Mouse (Mus musculus): ENCODE measurements around the gene Il13ra1.

The Il13ra1 gene

DNA sequence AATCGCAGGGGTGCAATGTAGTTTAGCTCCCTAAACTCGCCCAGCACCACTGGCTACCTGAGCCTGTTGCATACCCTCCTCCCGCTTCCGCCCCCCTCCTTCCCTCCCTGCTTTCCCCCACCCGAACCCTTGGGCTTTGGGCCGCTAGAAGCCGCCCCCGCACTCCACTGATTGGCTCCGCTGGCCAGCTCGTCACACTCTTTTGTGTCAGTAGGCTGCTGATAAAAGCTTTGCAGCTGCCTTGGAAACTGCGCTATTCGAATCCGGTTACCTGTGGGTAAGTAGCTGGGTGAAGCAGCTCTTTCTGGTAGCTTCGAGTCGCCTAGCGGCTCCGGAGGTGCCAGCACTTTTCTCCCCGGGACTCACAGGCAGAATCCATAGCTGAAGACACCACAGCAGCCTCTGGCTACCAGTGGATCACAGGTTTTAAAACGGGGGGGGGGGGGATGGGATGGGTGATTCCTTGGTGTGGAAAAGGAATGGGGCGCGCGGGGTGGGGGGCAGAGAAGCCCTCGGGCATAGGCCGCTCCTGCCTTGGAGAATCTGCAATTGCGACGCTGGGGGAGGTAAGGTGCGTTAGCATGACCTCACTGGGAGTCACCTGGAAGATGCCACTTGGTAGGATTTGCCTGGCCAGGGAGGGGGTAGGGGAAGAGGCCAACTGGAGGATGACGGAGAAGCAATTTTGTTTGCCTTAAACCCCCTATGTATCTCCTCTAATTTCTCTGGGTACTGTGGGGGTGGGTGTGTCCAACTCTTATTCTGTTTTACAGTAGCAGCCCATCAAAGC is 84.0 kb downstream of the Il13ra1 start, which contains the start of gene Zcchc12:
Gene Zcchc12, plus strand, starts transcription at position 169 of the 790 bp plus-strand sequence.
- no peak for DNase-seq (ENCODE audit: low spot score in 2 of 2)

DNA sequence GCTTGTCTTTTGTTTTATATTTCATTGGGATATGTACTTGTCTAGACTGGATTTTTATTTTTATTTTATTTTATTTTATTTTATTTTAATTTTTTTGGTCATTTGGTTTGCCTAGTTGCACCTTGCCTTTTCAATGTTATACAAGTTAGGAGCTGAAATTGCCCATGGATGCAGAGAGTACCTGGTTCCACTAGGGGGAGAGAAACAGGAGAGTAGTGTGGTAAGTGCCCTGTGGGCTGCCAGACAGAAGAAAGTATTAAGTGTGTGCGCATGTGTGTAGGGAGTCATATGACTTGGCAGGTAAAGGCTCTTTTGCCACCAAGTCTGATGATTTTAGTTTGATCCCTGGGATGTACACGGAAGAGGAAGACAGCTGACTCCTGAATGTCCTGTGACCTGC is 97.6 kb downstream of the Il13ra1 start:
- no peak for DNase-seq (ENCODE audit: low spot score in 2 of 2)

DNA sequence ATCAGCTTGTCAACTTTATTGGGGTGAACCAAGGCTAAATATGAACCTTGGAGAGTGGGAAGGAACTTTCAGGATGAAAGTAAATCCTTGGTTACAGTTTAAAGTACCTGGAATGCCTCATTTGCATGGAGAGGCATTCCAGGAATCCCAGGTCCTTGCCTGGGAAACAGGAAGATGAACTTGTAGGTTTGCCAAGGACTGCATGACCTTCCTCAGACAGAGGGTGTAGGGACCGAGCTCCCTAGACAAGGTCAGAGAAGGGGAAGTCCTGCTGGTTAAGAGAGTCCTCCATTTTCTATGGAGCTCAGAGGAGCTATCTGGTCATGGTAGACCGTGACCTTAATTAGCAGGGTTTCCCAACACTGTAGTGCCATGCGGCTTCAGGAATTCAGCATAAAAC is 99.3 kb downstream of the Il13ra1 start:
- DNase-seq (ENCODE audit: low spot score in 2 of 2) = no peak
